Mouse (Mus musculus): ENCODE results near the gene Fxyd5. TPM values are rescaled to one million over a fixed set of nuclear protein-coding genes. Genes with fewer than 3 reads are reported as not detected.

Fxyd5 gene
- total and polyA plus RNA-seq, 2 experiments: 3.6 to 7.8 TPM

DNA sequence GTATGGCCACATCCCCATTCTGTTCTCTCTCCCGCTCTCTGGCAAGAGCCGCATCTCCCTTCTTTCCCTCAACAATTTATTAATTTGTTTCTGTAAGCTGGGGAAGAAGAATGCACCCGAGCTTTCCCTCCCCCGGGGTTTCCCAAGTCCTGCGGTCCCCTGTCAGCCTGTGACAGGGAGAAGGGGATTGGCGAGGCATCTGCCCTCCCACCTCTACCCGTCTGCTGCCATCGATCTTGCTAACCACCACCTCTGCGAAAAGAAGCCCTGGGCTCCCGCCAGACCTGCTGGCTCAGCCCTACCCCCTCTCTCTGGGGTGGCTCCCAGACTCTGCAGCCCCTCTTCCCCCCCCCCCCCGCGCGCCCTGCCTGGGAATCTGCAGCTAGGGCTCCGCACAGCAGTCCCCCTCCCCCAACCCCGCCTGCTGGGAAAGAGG lies 7.6 kb upstream of the Fxyd5 start:
- H3K36me3 ChIP-seq (ENCODE audit: control insufficient read depth, insufficient read depth, low read length): peaks cover 3% of the 10 kb centered on the region
- no peaks in the 10 kb centered on the region for H3K27me3 ChIP-seq (ENCODE audit: control insufficient read depth, insufficient read depth, low read length)
- TF ChIP-seq CTCF (IDR thresholded peaks at IDR 0.05; ENCODE audit: low read depth, low read length) (no peak), POLR2A (IDR thresholded peaks at IDR 0.05; ENCODE audit: extremely low read depth, insufficient read depth, low read length) (no peak)
- H3K79me2 ChIP-seq (ENCODE audit: control insufficient read depth, insufficient read depth, low read length): 0 out of 2 replicates have a peak, but pooled peaks cover 2% of the 10 kb centered on the region
- WGBS: 52% methylated on average over 13 of the region's 15 CpGs
- no peak overlapping the region for H3K27ac ChIP-seq (replicated peaks; ENCODE audit: insufficient read depth, low read depth, low read length)
- no peak overlapping the region for H3K9ac ChIP-seq (ENCODE audit: low read depth, low read length)
- H3K4me1 ChIP-seq (ENCODE audit: control insufficient read depth, insufficient read depth, low read length): peaks cover 10% of the 10 kb centered on the region; the same call in 1 of the 2 replicates
- DNase-seq (ENCODE audit: extremely low read depth, low read depth, low spot score): no peak
- no peak overlapping the region for H3K4me3 ChIP-seq (ENCODE audit: insufficient read depth, low read depth, low read length)

DNA sequence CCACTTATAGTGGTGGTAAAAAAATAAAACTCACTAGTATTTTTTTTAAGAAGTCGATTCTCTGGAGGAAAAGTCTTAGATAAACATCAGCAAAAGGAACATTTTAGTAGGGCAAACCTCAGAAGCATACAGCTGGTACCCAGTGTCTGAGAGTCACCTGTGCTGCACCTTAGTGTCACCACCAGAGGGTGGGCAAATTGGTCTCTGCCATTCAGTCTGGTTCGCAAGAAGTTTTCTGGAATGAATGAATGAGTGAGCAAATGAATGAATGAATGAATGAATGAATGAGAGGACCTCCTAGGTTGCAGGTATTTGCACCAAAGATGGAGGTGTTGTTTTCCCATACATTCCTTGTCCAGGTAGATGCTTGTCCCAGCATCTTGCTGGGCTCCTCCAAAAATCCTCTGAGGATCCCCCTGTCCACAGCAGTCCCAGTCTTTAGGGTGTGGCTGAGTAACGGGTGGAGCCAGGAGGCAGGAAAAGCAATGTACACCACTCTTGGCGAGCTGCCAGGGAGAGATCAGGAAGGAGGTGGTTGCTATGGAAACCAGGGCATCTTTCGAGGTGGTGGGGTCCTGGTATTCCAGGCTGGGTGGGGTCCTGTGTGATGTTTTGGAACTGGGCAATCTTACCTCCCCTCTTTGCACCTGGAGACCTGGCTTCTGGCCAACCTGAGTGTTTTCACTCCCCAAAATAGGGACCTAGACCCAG lies 7.0 kb upstream of the Fxyd5 start:
- peaks cover 10% of the 10 kb centered on the region; the same call in 1 of the 2 replicates for H3K4me1 ChIP-seq (ENCODE audit: control insufficient read depth, insufficient read depth, low read length)
- no peaks in the 10 kb centered on the region for H3K27me3 ChIP-seq (ENCODE audit: control insufficient read depth, insufficient read depth, low read length)
- no peak overlapping the region for H3K27ac ChIP-seq (replicated peaks; ENCODE audit: insufficient read depth, low read depth, low read length)
- peak; percentile 13 for DNase-seq (ENCODE audit: extremely low read depth, low read depth, low spot score)
- peaks cover 3% of the 10 kb centered on the region for H3K36me3 ChIP-seq (ENCODE audit: control insufficient read depth, insufficient read depth, low read length)
- WGBS: 50% methylated on average over 5 of the region's 5 CpGs
- TF ChIP-seq CTCF (IDR thresholded peaks at IDR 0.05; ENCODE audit: low read depth, low read length) (no peak), POLR2A (IDR thresholded peaks at IDR 0.05; ENCODE audit: extremely low read depth, insufficient read depth, low read length) (no peak)
- no peak overlapping the region for H3K4me3 ChIP-seq (ENCODE audit: insufficient read depth, low read depth, low read length)
- no peak overlapping the region for H3K9ac ChIP-seq (ENCODE audit: low read depth, low read length)
- H3K79me2 ChIP-seq (ENCODE audit: control insufficient read depth, insufficient read depth, low read length): no peaks in the 10 kb centered on the region

DNA sequence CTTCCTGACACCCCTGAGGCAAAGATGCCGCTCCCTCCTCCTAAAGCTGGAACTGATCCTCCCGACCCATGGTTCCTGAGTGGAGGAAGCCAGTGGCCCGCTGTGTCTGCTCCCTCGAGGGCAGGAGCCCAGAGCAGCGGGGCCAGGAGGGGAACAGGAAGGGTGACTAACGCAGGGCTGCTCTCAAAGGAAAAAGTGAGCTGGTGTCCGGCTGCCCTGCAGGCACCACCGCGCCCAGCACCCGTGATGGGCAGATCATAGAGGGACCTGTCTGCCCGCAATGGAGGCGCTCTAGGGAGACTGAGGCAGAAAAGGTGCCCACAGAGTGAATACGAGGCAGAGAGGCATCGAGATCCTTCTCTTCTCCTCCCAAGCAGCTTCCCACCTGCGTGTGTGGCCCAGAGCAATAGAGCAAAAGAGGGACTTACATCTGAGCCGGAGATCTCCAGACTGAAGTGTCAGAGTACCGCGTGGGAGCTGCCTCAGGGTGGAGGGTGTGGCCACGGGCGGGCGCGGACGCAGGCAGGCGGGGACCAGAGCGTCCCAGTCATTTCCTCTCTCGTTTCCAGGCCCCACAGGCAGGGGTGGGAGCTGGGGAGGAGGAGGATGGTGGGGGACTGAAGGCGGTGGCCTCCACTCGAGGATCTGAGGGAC lies 492 bp downstream of the Fxyd5 start:
- Histone ChIP-seq H3K36me3 (ENCODE audit: control insufficient read depth, insufficient read depth, low read length) (no peaks in the 10 kb centered on the region), H3K4me1 (ENCODE audit: control insufficient read depth, insufficient read depth, low read length) (no peaks in the 10 kb centered on the region), H3K4me3 (ENCODE audit: insufficient read depth, low read depth, low read length) (peak overlapping the region; percentile 58), H3K27ac (replicated peaks; ENCODE audit: insufficient read depth, low read depth, low read length) (peak overlapping the region; percentile 17; the same call in 1 of the 2 replicates), H3K27me3 (ENCODE audit: control insufficient read depth, insufficient read depth, low read length) (no peaks in the 10 kb centered on the region), H3K9ac (ENCODE audit: low read depth, low read length) (peak overlapping the region; percentile 46), H3K79me2 (ENCODE audit: control insufficient read depth, insufficient read depth, low read length) (no peaks in the 10 kb centered on the region)
- no peak for DNase-seq (ENCODE audit: extremely low read depth, low read depth, low spot score)
- 13% methylated on average over 28 of the region's 28 CpGs for WGBS
- TF ChIP-seq CTCF (IDR thresholded peaks at IDR 0.05; ENCODE audit: low read depth, low read length) (no peak), POLR2A (IDR thresholded peaks at IDR 0.05; ENCODE audit: extremely low read depth, insufficient read depth, low read length) (no peak)

DNA sequence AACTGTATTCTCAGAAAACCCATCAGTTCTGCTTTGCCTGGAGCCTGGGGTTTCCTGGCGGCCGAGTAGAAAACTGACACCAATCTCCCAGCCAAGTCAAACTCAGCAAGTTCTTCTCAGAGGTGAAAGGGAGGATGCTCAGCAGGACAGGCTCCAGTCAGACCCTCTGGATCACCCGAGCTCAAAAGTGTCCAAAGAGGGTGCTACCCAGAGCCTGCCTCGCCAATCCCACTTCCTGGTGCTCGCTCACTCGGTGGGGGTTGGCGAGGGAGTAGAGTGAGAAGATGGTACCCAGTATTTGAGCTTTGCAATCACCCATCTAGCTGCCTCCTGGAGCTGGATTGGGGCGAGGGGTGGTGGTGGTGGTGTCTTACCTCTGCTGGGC lies 1.3 kb downstream of the Fxyd5 start:
- H3K36me3 ChIP-seq (ENCODE audit: control insufficient read depth, insufficient read depth, low read length): no peaks in the 10 kb centered on the region
- H3K79me2 ChIP-seq (ENCODE audit: control insufficient read depth, insufficient read depth, low read length): no peaks in the 10 kb centered on the region
- DNase-seq (ENCODE audit: extremely low read depth, low read depth, low spot score): no peak
- H3K27ac ChIP-seq (replicated peaks; ENCODE audit: insufficient read depth, low read depth, low read length): no peak overlapping the region
- H3K27me3 ChIP-seq (ENCODE audit: control insufficient read depth, insufficient read depth, low read length): no peaks in the 10 kb centered on the region
- no peaks in the 10 kb centered on the region for H3K4me1 ChIP-seq (ENCODE audit: control insufficient read depth, insufficient read depth, low read length)
- H3K4me3 ChIP-seq (ENCODE audit: insufficient read depth, low read depth, low read length): no peak overlapping the region
- H3K9ac ChIP-seq (ENCODE audit: low read depth, low read length): no peak overlapping the region
- TF ChIP-seq CTCF (IDR thresholded peaks at IDR 0.05; ENCODE audit: low read depth, low read length) (no peak), POLR2A (IDR thresholded peaks at IDR 0.05; ENCODE audit: extremely low read depth, insufficient read depth, low read length) (no peak)
- WGBS: 58% methylated on average over 8 of the region's 8 CpGs

DNA sequence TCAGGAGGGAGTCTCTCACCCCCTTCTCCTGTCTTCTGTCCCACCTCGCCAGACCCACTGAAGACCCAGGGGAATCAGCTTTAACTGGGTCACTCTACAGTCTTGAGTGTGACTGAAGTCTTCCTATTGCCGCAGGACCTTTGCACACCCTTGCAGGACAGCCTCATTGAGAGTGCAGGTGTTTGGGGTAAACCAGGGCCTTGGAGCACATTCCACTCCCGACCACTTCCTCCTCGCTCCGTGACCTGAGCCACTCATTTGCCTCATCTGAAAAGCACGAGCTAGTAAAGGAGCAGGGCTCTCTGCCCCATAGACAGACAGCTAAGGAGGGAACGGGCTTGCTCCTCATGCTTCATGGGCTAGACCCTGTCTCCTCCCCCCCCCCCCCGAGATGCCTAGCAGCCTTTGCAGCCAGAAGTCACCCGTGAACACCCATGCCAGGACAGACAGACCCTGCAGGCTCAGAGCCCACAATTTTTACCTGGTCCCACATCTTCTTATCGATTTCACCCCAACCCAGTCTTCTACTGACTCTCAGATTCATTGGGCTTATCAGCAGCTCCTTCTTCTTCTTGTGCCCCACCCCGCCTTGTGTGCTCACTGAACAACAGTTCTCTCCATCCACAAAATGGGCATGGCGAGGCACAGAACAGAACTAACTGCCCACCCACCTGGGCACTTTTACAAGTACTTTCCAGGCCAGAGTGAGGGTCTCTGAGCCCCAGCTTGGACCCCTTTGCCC lies 1.8 kb downstream of the Fxyd5 start:
- DNase-seq (ENCODE audit: extremely low read depth, low read depth, low spot score): no peak
- Histone ChIP-seq H3K27me3 (ENCODE audit: control insufficient read depth, insufficient read depth, low read length) (no peaks in the 10 kb centered on the region), H3K36me3 (ENCODE audit: control insufficient read depth, insufficient read depth, low read length) (no peaks in the 10 kb centered on the region), H3K79me2 (ENCODE audit: control insufficient read depth, insufficient read depth, low read length) (no peaks in the 10 kb centered on the region), H3K4me3 (ENCODE audit: insufficient read depth, low read depth, low read length) (no peak overlapping the region), H3K9ac (ENCODE audit: low read depth, low read length) (peak overlapping the region; percentile 10; the same call in 1 of the 2 replicates), H3K27ac (replicated peaks; ENCODE audit: insufficient read depth, low read depth, low read length) (no peak overlapping the region), H3K4me1 (ENCODE audit: control insufficient read depth, insufficient read depth, low read length) (no peaks in the 10 kb centered on the region)
- TF ChIP-seq CTCF (IDR thresholded peaks at IDR 0.05; ENCODE audit: low read depth, low read length): no peak
- no peak for TF ChIP-seq POLR2A (IDR thresholded peaks at IDR 0.05; ENCODE audit: extremely low read depth, insufficient read depth, low read length)
- WGBS: 86% methylated on average over 12 of the region's 12 CpGs

Measured in liver, adult 2 months (tissue).